Mouse (Mus musculus) kidney, postnatal 14 days (tissue): ENCODE results near the gene Insig1.

Experiments used
- DNase-seq: peaks from one replicate; pipeline ENCODE4 v3.0.0; 2022; ENCODE audit warnings: mixed read lengths

The Insig1 gene

GRCm38 (mm10) chr5:28122491-28123454 lies 51.6 kb downstream of the Insig1 start:
- peak; percentile 72 for DNase-seq

GRCm38 (mm10) chr5:28123455-28123825 lies 52.3 kb downstream of the Insig1 start:
- DNase-seq, result no peak

- DNase-seq, result no peak
Observed at GRCm38 (mm10) chr5:28124321-28125230, 53.4 kb downstream of the Insig1 start.
